Mouse (Mus musculus): ENCODE results near the gene Nckap1l.

GRCm38 (mm10) chr15:103513621-103514031 is 60.0 kb downstream of the Nckap1l start:
- no peak for TF ChIP-seq POLR2A (IDR thresholded peaks at IDR 0.05; ENCODE audit: borderline replicate concordance, extremely low read depth, insufficient read depth, insufficient read length, poor library complexity, severe bottlenecking)
- TF ChIP-seq CTCF (IDR thresholded peaks at IDR 0.05; ENCODE audit: borderline replicate concordance, extremely low read depth, insufficient read depth, insufficient read length): no peak

Data from brain, embryonic 14.5 days (tissue).